ENCODE assay signal across 16 mouse cellular contexts in genomic region chr2:141800909-141801308, GRCm38 (mm10).
"Had no signal": no experiment of that assay in that cellular context is flagged by ENCODE, and none has a peak within 500 bp of the region (broad histone marks: within the 10 kb centered on the region; RNA-seq: fewer than 3 reads in every experiment).

No protein-coding gene starts in this region.

- H3K9ac ChIP-seq: limb, embryonic 12.5 days; liver, embryonic 13.5 days; liver, postnatal 0 days; lung, embryonic 15.5 days; midbrain, embryonic 15.5 days; neural tube, embryonic 13.5 days had no signal

- H3K27ac ChIP-seq: limb, embryonic 12.5 days; liver, embryonic 13.5 days; lung, embryonic 15.5 days; macrophage; midbrain, embryonic 15.5 days; neural tube, embryonic 13.5 days had no signal

- H3K4me3 ChIP-seq: limb, embryonic 12.5 days; liver, embryonic 13.5 days; lung, embryonic 15.5 days; megakaryocyte, embryonic 14.5 days; midbrain, embryonic 15.5 days; neural tube, embryonic 13.5 days had no signal

- H3K27me3 ChIP-seq: limb, embryonic 12.5 days; liver, embryonic 13.5 days; lung, embryonic 15.5 days; megakaryocyte, embryonic 14.5 days; midbrain, embryonic 15.5 days; neural tube, embryonic 13.5 days had no signal

- H3K4me2 ChIP-seq: limb, embryonic 12.5 days; liver, embryonic 13.5 days; lung, embryonic 15.5 days; midbrain, embryonic 11.5 days; midbrain, embryonic 15.5 days; neural tube, embryonic 13.5 days had no signal

- H3K36me3 ChIP-seq: limb, embryonic 12.5 days; liver, embryonic 13.5 days; lung, embryonic 15.5 days; midbrain, embryonic 15.5 days; neural tube, embryonic 13.5 days had no signal

- ATAC-seq: liver, postnatal 0 days; midbrain, embryonic 15.5 days had no signal

- H3K4me1 ChIP-seq: liver, embryonic 13.5 days; lung, embryonic 15.5 days; megakaryocyte, embryonic 14.5 days; midbrain, embryonic 15.5 days; neural tube, embryonic 13.5 days had no signal

- DNase-seq: kidney, adult 18-20 months; kidney, postnatal 25 days; liver; liver, embryonic 13.5 days; liver, postnatal 0 days; lung, postnatal 14 days; right cerebral cortex, postnatal 14 days; thymus, adult 18-20 months; thymus, postnatal 14 days had no signal

- H3K9me3 ChIP-seq: limb, embryonic 12.5 days; liver, embryonic 13.5 days; lung, embryonic 15.5 days; midbrain, embryonic 15.5 days; neural tube, embryonic 13.5 days had no signal
